16 mouse cellular contexts compared by ENCODE assay signal in the genomic region with DNA sequence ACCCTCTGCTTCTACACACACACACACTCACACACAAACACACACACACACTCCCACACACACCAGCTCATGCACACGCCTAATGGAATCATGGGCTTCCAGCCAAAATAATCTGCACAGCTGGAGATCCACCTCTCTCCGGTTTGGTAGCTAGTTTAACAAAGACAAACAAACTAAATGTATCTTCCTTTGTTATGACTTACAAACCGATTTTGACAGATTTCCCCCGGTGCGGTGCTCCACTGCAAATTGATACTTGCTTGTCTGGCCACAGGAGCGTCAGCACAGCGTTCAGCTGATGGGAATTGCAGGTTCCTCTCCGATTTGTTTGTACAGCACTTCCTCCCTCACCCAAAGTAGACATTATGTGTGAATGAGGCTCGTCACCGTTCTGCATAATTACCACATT.
DNase-seq lines count a peak whose midpoint lies in the region; ATAC-seq and TF ChIP-seq lines count a peak whose summit lies in the region.
"Had no signal": no experiment of that assay in that cellular context is flagged by ENCODE, and none has a peak within 500 bp of the region (broad histone marks: within the 10 kb centered on the region; RNA-seq: fewer than 3 reads in every experiment).

No protein-coding gene starts in this region.

- DNase-seq in forebrain, embryonic 11.5 days (ENCODE audit: low spot score): no peak
- no peak for DNase-seq in hindbrain, embryonic 11.5 days (ENCODE audit: low spot score)
- DNase-seq in stomach, postnatal 0 days (ENCODE audit: low spot score): no peak
- DNase-seq: adrenal gland, postnatal 10 days; cerebellum, postnatal 14 days; liver, embryonic 13.5 days; lung, postnatal 36 days; thymus, adult 18-20 months had no signal

- H3K4me2 ChIP-seq in forebrain, embryonic 13.5 days: peak overlapping the region; percentile 31; the same call in 1 of the 2 replicates
- no peak overlapping the region for H3K4me2 ChIP-seq in forebrain, embryonic 11.5 days (ENCODE audit: low read depth, low read length, severe bottlenecking)
- 0 out of 2 replicates have a peak overlapping the region, but pooled peaks have one; percentile 18 for H3K4me2 ChIP-seq in hindbrain, embryonic 15.5 days
- no peak overlapping the region for H3K4me2 ChIP-seq in hindbrain, embryonic 11.5 days (replicated peaks; ENCODE audit: low read depth, low read length)
- 0 out of 2 replicates have a peak overlapping the region, but pooled peaks have one; percentile 8 for H3K4me2 ChIP-seq in stomach, embryonic 15.5 days
- H3K4me2 ChIP-seq in stomach, postnatal 0 days (replicated peaks; ENCODE audit: low read depth): no peak overlapping the region
- H3K4me2 ChIP-seq in stomach, embryonic 16.5 days (ENCODE audit: low read depth, low read length): no peak overlapping the region
- no peak overlapping the region for H3K4me2 ChIP-seq in kidney, embryonic 16.5 days (replicated peaks; ENCODE audit: low read depth, low read length)
- H3K4me2 ChIP-seq: embryonic facial prominence, embryonic 15.5 days; liver, embryonic 13.5 days; midbrain, embryonic 12.5 days had no signal

- H3K27ac ChIP-seq in forebrain, embryonic 13.5 days: no peak overlapping the region
- no peak overlapping the region for H3K27ac ChIP-seq in forebrain, embryonic 11.5 days (ENCODE audit: low read depth, low read length)
- H3K27ac ChIP-seq in hindbrain, embryonic 15.5 days (replicated peaks): no peak overlapping the region
- no peak overlapping the region for H3K27ac ChIP-seq in hindbrain, embryonic 11.5 days (ENCODE audit: low read depth, low read length)
- H3K27ac ChIP-seq in stomach, embryonic 15.5 days: no peak overlapping the region
- no peak overlapping the region for H3K27ac ChIP-seq in stomach, postnatal 0 days (replicated peaks)
- no peak overlapping the region for H3K27ac ChIP-seq in stomach, embryonic 16.5 days (ENCODE audit: low read length)
- H3K27ac ChIP-seq in kidney, embryonic 16.5 days (ENCODE audit: low read length): no peak overlapping the region
- H3K27ac ChIP-seq: embryonic facial prominence, embryonic 15.5 days; kidney, postnatal 0 days; liver, embryonic 13.5 days; midbrain, embryonic 12.5 days had no signal

- peak; percentile 65; the same call in 1 of the 2 replicates for ATAC-seq in forebrain, embryonic 13.5 days
- ATAC-seq in forebrain, embryonic 11.5 days (replicated peaks; ENCODE audit: low FRiP score): no peak
- no peak for ATAC-seq in hindbrain, embryonic 15.5 days (ENCODE audit: low FRiP score, low read depth)
- no peak for ATAC-seq in hindbrain, embryonic 11.5 days (ENCODE audit: low FRiP score)
- peak; percentile 50; the same call in 1 of the 2 replicates for ATAC-seq in stomach, embryonic 15.5 days (ENCODE audit: insufficient read depth, low FRiP score, low read depth)
- ATAC-seq in stomach, postnatal 0 days (ENCODE audit: low FRiP score, low TSS enrichment): no peak
- ATAC-seq in stomach, embryonic 16.5 days (ENCODE audit: insufficient read depth, low FRiP score): peak; percentile 50; the same call in 1 of the 2 replicates
- ATAC-seq in kidney, embryonic 16.5 days (ENCODE audit: low FRiP score, low TSS enrichment): no peak

- H3K9me3 ChIP-seq in forebrain, embryonic 13.5 days (replicated peaks): no peaks in the 10 kb centered on the region
- H3K9me3 ChIP-seq in forebrain, embryonic 11.5 days (ENCODE audit: control insufficient read depth, low read length): no peaks in the 10 kb centered on the region
- no peaks in the 10 kb centered on the region for H3K9me3 ChIP-seq in hindbrain, embryonic 15.5 days
- H3K9me3 ChIP-seq in hindbrain, embryonic 11.5 days (ENCODE audit: control insufficient read depth, low read length): no peaks in the 10 kb centered on the region
- no peaks in the 10 kb centered on the region for H3K9me3 ChIP-seq in stomach, embryonic 15.5 days
- H3K9me3 ChIP-seq in stomach, postnatal 0 days (ENCODE audit: control insufficient read depth, low read length): no peaks in the 10 kb centered on the region
- no peaks in the 10 kb centered on the region for H3K9me3 ChIP-seq in stomach, embryonic 16.5 days (replicated peaks; ENCODE audit: control insufficient read depth, low read length)
- no peaks in the 10 kb centered on the region for H3K9me3 ChIP-seq in kidney, embryonic 16.5 days (ENCODE audit: low read length)
- H3K9me3 ChIP-seq: embryonic facial prominence, embryonic 15.5 days; liver, embryonic 13.5 days; midbrain, embryonic 12.5 days had no signal

- H3K4me3 ChIP-seq in forebrain, embryonic 13.5 days: no peak overlapping the region
- no peak overlapping the region for H3K4me3 ChIP-seq in forebrain, embryonic 11.5 days (ENCODE audit: low read depth, low read length)
- H3K4me3 ChIP-seq in hindbrain, embryonic 15.5 days: no peak overlapping the region
- H3K4me3 ChIP-seq in hindbrain, embryonic 11.5 days (ENCODE audit: low read depth, low read length): no peak overlapping the region
- H3K4me3 ChIP-seq in stomach, embryonic 15.5 days (replicated peaks): no peak overlapping the region
- no peak overlapping the region for H3K4me3 ChIP-seq in stomach, postnatal 0 days (ENCODE audit: low read depth, low read length)
- no peak overlapping the region for H3K4me3 ChIP-seq in stomach, embryonic 16.5 days (replicated peaks; ENCODE audit: low read length)
- H3K4me3 ChIP-seq in kidney, embryonic 16.5 days (ENCODE audit: low read length): no peak overlapping the region
- H3K4me3 ChIP-seq: embryonic facial prominence, embryonic 15.5 days; liver, embryonic 13.5 days; midbrain, embryonic 12.5 days had no signal

- H3K36me3 ChIP-seq in forebrain, embryonic 13.5 days (ENCODE audit: poor library complexity, severe bottlenecking): no peaks in the 10 kb centered on the region
- H3K36me3 ChIP-seq in forebrain, embryonic 11.5 days (ENCODE audit: control insufficient read depth, insufficient read depth, low read length): no peaks in the 10 kb centered on the region
- no peaks in the 10 kb centered on the region for H3K36me3 ChIP-seq in hindbrain, embryonic 15.5 days
- H3K36me3 ChIP-seq in hindbrain, embryonic 11.5 days (ENCODE audit: control insufficient read depth, insufficient read depth, low read length): no peaks in the 10 kb centered on the region
- H3K36me3 ChIP-seq in stomach, embryonic 15.5 days: no peaks in the 10 kb centered on the region
- H3K36me3 ChIP-seq in stomach, postnatal 0 days (ENCODE audit: control insufficient read depth, insufficient read depth, low read length): no peaks in the 10 kb centered on the region
- H3K36me3 ChIP-seq in stomach, embryonic 16.5 days (ENCODE audit: control insufficient read depth, insufficient read depth, low read length): no peaks in the 10 kb centered on the region
- no peaks in the 10 kb centered on the region for H3K36me3 ChIP-seq in kidney, embryonic 16.5 days (ENCODE audit: insufficient read depth, low read length)
- H3K36me3 ChIP-seq: embryonic facial prominence, embryonic 15.5 days; liver, embryonic 13.5 days; midbrain, embryonic 12.5 days had no signal

- no peaks in the 10 kb centered on the region for H3K27me3 ChIP-seq in forebrain, embryonic 13.5 days
- no peaks in the 10 kb centered on the region for H3K27me3 ChIP-seq in forebrain, embryonic 11.5 days (ENCODE audit: control insufficient read depth, insufficient read depth, low read length)
- H3K27me3 ChIP-seq in hindbrain, embryonic 15.5 days: no peaks in the 10 kb centered on the region
- H3K27me3 ChIP-seq in hindbrain, embryonic 11.5 days (ENCODE audit: control insufficient read depth, insufficient read depth, low read length): no peaks in the 10 kb centered on the region
- H3K27me3 ChIP-seq in stomach, embryonic 15.5 days (replicated peaks): no peaks in the 10 kb centered on the region
- H3K27me3 ChIP-seq in stomach, postnatal 0 days (ENCODE audit: control insufficient read depth, insufficient read depth, low read length): no peaks in the 10 kb centered on the region
- no peaks in the 10 kb centered on the region for H3K27me3 ChIP-seq in stomach, embryonic 16.5 days (ENCODE audit: control insufficient read depth, insufficient read depth, low read length)
- H3K27me3 ChIP-seq in kidney, embryonic 16.5 days (ENCODE audit: insufficient read depth, low read length): no peaks in the 10 kb centered on the region
- H3K27me3 ChIP-seq: embryonic facial prominence, embryonic 15.5 days; liver, embryonic 13.5 days; midbrain, embryonic 12.5 days had no signal

- 47% methylated on average over 10 of the region's 10 CpGs for WGBS in forebrain, embryonic 13.5 days
- WGBS in forebrain, embryonic 11.5 days: 65% methylated on average over 10 of the region's 10 CpGs
- 45% methylated on average over 10 of the region's 10 CpGs for WGBS in hindbrain, embryonic 15.5 days
- 58% methylated on average over 10 of the region's 10 CpGs for WGBS in hindbrain, embryonic 11.5 days
- 13% methylated on average over 10 of the region's 10 CpGs for WGBS in stomach, embryonic 15.5 days
- WGBS in stomach, postnatal 0 days: 21% methylated on average over 10 of the region's 10 CpGs
- WGBS in stomach, embryonic 16.5 days: 21% methylated on average over 10 of the region's 10 CpGs
- WGBS in kidney, embryonic 16.5 days: 16% methylated on average over 10 of the region's 10 CpGs

- no peak for TF ChIP-seq CTCF in stomach, postnatal 0 days (IDR thresholded peaks at IDR 0.05; ENCODE audit: low read depth)

- H3K4me1 ChIP-seq in forebrain, embryonic 13.5 days: peaks cover 8% of the 10 kb centered on the region
- no peaks in the 10 kb centered on the region for H3K4me1 ChIP-seq in forebrain, embryonic 11.5 days (replicated peaks; ENCODE audit: control insufficient read depth, insufficient read depth, low read length)
- H3K4me1 ChIP-seq in hindbrain, embryonic 15.5 days (replicated peaks): peaks cover 8% of the 10 kb centered on the region; the same call in 1 of the 2 replicates
- H3K4me1 ChIP-seq in hindbrain, embryonic 11.5 days (replicated peaks; ENCODE audit: control insufficient read depth, insufficient read depth, low read length): no peaks in the 10 kb centered on the region
- H3K4me1 ChIP-seq in stomach, embryonic 15.5 days: no peaks in the 10 kb centered on the region
- no peaks in the 10 kb centered on the region for H3K4me1 ChIP-seq in stomach, postnatal 0 days (replicated peaks; ENCODE audit: control insufficient read depth, insufficient read depth)
- peaks cover 4% of the 10 kb centered on the region; the same call in 1 of the 2 replicates for H3K4me1 ChIP-seq in stomach, embryonic 16.5 days (ENCODE audit: control insufficient read depth, insufficient read depth, low read length)
- peaks cover 17% of the 10 kb centered on the region; the same call in 1 of the 2 replicates for H3K4me1 ChIP-seq in kidney, embryonic 16.5 days (ENCODE audit: insufficient read depth, low read length)
- H3K4me1 ChIP-seq: embryonic facial prominence, embryonic 15.5 days; liver, embryonic 13.5 days had no signal

- no peak overlapping the region for H3K9ac ChIP-seq in forebrain, embryonic 13.5 days
- H3K9ac ChIP-seq in forebrain, embryonic 11.5 days (ENCODE audit: low read length): no peak overlapping the region
- H3K9ac ChIP-seq in hindbrain, embryonic 15.5 days: no peak overlapping the region
- H3K9ac ChIP-seq in hindbrain, embryonic 11.5 days (ENCODE audit: low read depth, low read length): no peak overlapping the region
- no peak overlapping the region for H3K9ac ChIP-seq in stomach, embryonic 15.5 days
- H3K9ac ChIP-seq in stomach, postnatal 0 days (ENCODE audit: low read length): no peak overlapping the region
- no peak overlapping the region for H3K9ac ChIP-seq in stomach, embryonic 16.5 days (ENCODE audit: low read length)
- no peak overlapping the region for H3K9ac ChIP-seq in kidney, embryonic 16.5 days (replicated peaks; ENCODE audit: low read length)
- H3K9ac ChIP-seq: embryonic facial prominence, embryonic 15.5 days; liver, embryonic 13.5 days; midbrain, embryonic 12.5 days had no signal

- no peak for TF ChIP-seq EP300 in stomach, postnatal 0 days (optimal IDR thresholded peaks at IDR 0.05)

Comparison
In these comparisons a context has a peak if more than half of its experiments do, and no peak if none do; other contexts are left out.
1. ATAC-seq: peak in forebrain, embryonic 13.5 days (single experiment), stomach, embryonic 15.5 days (single experiment) and stomach, embryonic 16.5 days (single experiment); none in forebrain, embryonic 11.5 days (single experiment), hindbrain, embryonic 15.5 days (single experiment), hindbrain, embryonic 11.5 days (single experiment), stomach, postnatal 0 days (single experiment) and kidney, embryonic 16.5 days (single experiment).
2. H3K4me2 ChIP-seq: peak in forebrain, embryonic 13.5 days (single experiment), hindbrain, embryonic 15.5 days (single experiment) and stomach, embryonic 15.5 days (single experiment); none in forebrain, embryonic 11.5 days (single experiment), hindbrain, embryonic 11.5 days (single experiment), stomach, postnatal 0 days (single experiment), stomach, embryonic 16.5 days (single experiment) and kidney, embryonic 16.5 days (single experiment).